Mouse (Mus musculus) kidney, adult 2 months (tissue): ENCODE data around the gene Tmem168.

Experiments used
- CTCF ChIP-seq: fragments of 200-500 bp; conservative IDR thresholded peaks from 2 replicates; pipeline ENCODE4 v1.5.1; 2011; ENCODE audit warnings: low read depth, mild to moderate bottlenecking, control low read depth, low read length, moderate library complexity, mixed read lengths; ENCODE audit not compliant: insufficient read depth, insufficient read length
- POLR2A ChIP-seq: fragments of 200-500 bp; IDR thresholded peaks from one replicate; pipeline ENCODE4 v1.6.1; 2011; ENCODE audit warnings: low read depth, low read length, control low read depth

DNA sequence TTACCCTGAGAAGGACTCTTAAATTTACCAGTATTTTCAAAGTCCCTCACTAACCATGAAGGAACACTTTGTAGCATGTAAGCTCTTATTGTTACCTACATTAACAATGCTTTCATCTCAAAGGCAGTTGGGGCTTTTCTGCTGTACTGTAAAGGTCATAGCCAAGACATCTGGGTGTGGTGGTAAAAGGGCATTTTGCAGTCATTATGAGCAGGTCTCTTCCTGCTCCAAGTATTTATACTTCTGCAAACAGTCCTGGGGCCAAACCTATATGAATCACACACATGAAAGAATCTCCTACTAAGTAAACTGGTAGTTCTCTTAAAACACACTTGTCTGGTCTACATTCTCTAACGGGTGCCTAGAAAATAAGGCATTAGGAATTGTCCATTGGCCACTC is 25.8 kb downstream of the Tmem168 start:
- TF ChIP-seq CTCF (no peak), POLR2A (no peak)
